Mouse (Mus musculus) right cerebral cortex, postnatal 14 days (tissue): ENCODE measurements around the gene Aoah.

Experiments
- DNase-seq: peaks from one replicate; pipeline ENCODE4 v3.0.0; 2022

Gene Aoah

GRCm38 (mm10) chr13:20916698-20917511, 123.0 kb downstream of the Aoah start:
- DNase-seq = no peak

DNA sequence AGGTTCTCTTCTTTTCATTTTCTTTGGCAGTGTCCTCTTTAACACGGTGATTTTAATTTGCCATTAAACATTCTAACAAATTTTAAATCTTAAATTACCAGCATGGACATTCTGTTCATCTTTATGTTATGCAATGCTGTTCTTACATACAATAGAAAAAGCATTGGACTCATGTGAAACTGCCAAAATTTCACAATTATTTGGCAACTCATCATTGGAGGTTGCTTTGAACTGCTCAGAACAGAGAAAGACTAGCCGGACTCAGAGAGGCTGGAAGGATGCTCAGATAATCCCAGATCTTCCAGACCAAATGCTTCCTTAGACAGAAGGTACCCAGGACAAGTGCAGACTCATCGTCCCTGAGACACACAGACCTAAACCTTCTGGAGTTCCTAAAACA, 126.5 kb downstream of the Aoah start:
- DNase-seq = no peak

DNA sequence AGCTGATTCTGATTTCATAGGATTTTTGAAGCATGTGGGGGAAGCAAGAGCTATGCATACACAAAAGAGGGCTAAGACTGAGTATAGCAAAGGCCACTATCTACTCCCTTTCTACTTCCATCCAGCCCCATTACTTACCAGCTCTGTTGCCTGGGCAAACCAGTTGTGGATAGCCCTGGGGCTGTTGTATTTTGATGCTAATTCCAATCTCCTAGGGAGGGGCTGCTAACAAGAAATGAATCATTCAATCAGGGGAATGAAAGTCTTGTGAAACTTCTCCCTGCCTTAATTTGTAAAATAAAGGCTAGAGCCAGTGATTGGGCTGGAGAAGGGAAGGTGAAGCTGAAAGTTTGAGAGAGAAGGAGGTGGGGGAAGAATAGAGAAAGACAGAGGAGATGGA, 142.1 kb downstream of the Aoah start:
- no peak for DNase-seq

DNA sequence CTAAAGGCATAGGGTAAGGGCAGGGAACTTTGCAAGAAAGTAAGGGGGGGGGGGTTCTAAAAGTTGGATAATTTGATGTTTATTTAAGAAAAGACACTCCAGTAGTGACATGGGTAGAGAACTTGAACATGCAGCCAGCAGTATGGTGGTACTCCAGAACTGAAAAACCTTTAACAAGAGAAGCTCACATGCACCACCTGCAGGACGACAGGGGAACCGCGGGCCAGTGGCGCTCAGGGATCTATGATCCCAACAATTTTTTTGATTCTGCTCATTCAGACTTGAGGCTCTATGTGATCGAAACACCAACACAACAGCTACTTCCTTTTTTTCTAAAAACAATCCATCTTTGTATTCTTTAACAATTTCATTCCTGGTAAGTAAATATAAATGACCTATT, 143.5 kb downstream of the Aoah start:
- peak; percentile 47 for DNase-seq

DNA sequence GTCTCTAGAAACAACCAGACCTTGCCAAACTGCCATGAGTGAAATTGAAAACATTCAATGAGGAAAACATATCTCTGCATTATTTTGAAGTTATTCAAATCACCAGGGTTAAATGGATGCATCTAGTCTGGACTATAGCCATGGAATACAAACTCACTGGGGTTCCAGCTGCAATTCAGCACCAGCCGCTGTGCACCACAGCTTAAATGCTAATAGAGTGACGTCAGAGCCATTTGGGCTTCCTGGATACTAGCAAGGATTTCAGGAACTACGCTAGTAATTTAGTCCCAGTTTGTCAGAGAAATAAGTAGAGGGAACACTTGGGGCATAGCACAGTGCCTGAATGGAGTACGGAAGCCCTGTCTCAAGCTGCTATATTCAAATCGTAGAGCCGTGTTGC, 145.2 kb downstream of the Aoah start:
- no peak for DNase-seq

DNA sequence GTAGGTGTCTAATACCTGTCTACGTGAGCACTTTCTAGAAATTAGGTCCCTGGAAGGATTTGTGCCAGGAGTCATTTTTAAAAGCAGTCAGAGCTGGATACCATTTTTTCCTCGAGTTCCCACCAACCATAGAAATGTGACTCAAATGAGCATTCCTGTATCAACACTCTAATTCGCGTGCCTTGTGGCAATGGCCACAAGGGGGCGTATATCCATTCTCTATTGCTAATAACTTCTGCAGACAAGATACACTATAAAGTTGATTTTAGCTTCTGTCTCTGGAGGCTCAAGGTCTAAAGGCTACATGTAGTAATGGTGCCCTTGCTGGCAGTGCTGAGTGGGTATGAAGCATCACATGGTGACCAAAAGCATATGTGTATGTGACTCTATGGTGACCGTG, 146.5 kb downstream of the Aoah start:
- DNase-seq = peak; percentile 16

- no peak for DNase-seq
Measured at GRCm38 (mm10) chr13:20941707-20942106, 147.8 kb downstream of the Aoah start.

DNA sequence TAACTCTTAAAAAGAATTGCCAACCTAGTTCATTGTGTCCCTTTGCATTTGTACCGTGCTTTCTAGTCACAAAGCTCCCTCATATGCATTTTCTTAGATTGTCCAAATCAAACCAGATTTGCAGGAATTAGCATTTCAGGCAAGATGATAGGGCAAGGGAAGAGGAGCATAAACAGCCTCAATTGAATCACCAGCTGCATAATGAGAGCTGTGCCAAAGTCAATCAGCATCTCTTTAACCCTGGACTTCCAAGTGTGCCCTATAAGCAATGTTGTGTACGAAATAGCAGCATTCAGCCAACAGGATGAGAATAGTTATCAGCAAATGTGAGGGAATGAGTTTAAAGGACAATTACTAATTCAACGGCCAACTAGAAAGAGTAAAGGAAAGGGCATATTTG, 169.2 kb downstream of the Aoah start:
- DNase-seq = no peak

DNA sequence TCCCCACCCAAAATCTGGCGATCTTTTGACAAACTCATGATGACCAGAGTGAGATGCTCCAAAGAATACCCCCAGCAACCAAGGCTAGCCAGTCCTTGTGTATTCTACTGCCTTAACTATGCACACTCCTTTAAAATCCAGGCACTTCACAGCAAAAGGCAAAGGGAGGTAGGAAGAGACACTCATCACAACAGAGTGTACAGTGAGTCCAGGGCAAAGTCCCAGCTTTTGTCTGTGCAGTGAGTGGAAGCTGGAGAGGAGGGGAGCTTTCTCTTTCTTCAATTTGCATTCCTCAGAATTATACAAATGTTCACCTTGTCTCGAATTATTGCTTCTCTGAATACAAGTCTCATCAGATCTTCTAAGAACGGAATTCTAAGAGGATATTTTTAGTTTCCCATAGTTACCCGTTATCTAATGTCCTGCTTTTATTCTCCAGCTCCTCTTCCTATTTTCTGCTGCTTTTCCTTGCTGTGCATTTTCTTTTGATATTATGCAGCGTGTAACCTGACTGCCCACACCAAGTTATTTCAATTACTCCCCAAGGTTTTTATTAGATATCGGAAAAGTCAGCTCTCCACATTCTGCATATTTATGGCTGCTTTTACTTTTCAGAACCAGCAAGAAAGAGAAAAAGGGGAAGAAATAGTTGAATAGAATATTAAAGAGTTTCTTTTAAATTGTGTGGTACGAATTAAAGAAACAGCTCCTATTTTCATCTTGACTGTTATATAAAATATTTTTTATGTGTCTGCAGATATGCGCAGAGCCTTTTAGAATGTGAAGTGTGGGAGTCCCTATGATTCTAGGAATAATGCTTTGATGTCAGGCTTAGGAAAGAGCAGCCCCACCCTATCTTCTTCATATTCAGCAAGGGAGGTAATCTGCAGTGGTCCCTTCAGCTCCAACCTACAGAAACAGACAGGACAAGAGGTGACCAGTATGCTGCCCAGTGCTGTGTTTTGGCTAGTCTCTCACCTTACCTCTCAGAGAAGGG, 187.6 kb downstream of the Aoah start:
- DNase-seq = no peak

DNA sequence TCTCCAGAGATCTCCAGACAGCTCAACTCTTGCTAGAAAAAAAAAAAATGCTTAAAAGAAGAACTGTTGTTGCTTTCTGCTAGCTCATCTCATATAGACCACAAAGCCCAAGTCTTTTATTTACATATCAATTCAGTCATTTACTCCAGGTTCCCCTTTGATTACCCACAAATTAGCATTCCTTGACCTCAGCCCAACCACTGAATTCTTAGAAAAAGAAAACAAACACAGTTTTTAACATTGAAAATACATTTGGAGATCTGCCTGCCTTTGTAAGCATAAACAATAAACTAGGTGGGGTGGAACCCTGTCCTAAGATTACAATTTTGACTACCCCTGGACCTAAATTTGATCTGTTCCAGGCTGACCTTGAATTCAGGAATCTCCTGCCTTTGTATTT, 191.6 kb downstream of the Aoah start:
- DNase-seq = no peak

DNA sequence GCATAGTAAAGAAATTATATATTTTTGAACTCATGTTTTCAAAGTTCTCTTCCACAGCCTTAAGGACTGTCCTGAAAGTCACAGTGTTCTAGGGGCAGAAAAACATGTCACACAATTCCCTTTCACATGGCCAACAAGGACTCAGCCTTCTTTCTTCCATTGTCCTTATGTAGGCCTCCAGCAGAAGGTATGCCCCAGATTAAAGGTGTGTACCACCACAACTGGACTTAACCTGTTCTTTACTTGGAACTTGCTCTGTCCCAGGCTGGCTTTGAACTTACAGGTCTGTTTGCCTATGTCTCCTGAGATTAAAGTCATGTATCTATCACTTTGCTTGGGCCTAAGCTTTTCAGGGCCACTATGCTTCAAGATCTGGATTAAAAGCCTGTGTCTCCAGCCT, 192.0 kb downstream of the Aoah start:
- DNase-seq = no peak

- DNase-seq = no peak
Measured at GRCm38 (mm10) chr13:21005238-21005637, 211.3 kb downstream of the Aoah start.

- no peak for DNase-seq
Measured at GRCm38 (mm10) chr13:21005642-21006320, 211.9 kb downstream of the Aoah start.

DNA sequence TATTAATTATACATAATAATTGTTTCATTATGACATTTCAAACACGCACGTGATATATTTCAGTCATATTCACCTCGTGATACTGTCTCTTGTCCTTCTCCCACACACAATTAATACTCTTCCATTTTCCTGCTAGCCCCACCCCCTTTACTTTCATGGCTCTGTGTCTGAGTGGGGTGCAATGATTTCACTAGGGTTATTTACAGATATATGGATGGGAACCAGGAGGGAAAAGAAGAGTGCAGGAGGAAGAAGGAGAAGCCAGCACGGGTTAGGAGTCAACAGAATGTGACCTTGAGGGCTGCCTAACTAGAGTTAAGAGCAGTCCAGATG, 212.4 kb downstream of the Aoah start:
- DNase-seq = no peak

DNA sequence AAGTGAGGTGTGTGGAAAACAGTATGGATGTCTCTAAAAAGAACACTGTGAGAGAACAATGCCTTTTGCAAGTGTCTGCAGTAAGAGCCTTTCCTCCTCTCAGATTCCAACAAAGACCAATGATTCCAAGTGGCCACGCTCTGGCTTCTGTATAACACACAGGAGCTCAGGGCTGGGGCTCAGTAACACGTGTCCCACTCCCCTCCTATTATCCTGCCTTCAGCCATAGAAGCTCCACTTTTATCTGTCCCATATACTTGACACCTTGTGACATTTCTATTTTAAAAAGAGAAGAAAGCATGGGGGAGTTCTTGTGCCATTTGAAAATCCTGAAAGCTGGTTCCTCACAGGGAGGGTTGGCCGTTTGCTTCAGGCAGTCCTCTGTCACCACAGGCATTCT, 219.7 kb downstream of the Aoah start:
- no peak for DNase-seq

DNA sequence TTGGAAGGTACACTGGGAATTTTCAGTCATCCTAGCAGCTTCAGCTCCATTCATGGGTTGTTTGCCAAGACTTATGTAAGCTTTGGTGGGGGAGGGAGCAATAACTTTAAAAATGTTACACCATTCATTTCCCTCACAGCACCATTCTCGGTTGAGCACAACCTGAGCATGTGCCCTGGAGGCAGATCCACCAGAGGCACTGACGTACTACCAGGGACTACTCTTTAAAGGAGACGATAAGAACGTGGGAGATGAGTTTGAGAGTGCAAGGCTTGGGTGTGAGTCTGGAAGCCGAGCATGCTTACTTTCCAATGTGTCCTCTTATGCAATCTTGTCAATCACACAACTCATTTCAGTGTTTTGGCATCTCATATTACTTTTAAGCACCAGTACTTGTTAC, 230.9 kb downstream of the Aoah start:
- no peak for DNase-seq

DNA sequence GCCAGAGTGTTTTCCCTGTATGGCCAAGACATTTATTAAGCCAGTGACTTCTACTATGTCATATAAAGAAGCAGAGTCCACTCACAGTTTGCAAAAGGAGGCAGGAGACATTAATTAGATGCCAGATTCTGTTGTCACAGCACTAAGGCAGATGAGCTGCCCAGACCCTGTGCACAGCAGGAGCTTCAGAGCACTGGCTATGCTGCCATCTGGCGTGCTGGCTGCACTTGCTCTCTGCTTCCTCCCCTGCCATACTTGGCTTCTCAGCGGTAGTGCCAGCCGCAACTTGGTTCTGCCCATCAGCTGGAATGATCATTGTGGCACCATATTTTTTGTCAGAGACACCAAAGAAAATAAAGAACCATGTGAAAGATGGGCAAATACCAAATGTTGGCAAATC, 239.3 kb downstream of the Aoah start:
- DNase-seq = peak; percentile 26

- DNase-seq = no peak
Measured at GRCm38 (mm10) chr13:21035011-21035410, 241.1 kb downstream of the Aoah start.

- DNase-seq = no peak
Measured at GRCm38 (mm10) chr13:21035981-21036380, 242.1 kb downstream of the Aoah start.

- no peak for DNase-seq
Measured at GRCm38 (mm10) chr13:21040589-21041199, 246.8 kb downstream of the Aoah start.

DNA sequence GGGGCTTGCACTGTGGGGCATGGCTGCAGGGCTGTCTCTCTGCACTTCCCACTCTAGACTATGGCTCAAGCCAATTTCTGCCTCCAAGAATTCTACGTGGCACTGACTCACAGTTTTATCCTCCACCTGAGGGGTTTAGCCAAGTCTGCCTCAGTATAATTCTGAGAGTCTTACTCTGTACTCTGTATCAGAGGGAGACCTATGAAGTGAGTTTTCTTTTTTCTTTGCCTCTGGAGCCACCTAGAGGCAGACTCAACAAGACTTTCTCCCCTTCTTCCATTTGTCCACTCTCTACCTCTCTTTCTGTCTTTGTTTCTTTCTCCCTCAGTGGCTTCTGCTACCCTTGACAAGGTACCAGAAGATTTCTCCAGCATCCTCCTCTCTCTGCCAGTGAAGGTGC, 256.2 kb downstream of the Aoah start:
- no peak for DNase-seq

GRCm38 (mm10) chr13:21066021-21066420, 272.1 kb downstream of the Aoah start:
- no peak for DNase-seq

DNA sequence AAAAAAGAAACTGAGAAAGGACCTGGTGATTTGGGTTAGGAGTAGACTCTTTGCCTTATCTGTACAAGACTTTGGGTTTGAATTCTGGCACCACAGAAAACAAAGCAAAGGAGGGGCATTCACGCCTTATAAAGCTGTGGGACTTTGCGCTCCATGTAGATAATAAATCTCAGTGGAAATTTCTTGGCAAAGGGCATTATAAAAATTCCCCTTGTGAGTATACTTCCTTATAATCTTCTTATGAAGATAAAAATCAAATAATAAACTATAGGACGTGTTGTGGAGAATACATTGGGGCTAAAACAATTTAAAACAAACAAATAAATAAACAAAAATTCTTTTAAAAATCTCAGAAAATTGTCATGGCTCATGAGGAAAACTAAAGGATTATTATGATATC, 280.9 kb downstream of the Aoah start, which contains the start of gene Olfr1370:
Gene Olfr1370, minus strand, starts transcription at position 101 of the 400 bp plus-strand sequence.
- no peak for DNase-seq
